Mouse (Mus musculus) olfactory bulb, adult 2 months (tissue): ENCODE measurements at regions not wholly inside any gene's neighbourhood (a gene's known extent, or its start where the extent isn't known, plus 50 kb on each side); places are given as distances from the start of the nearest gene placed in this dataset.

Source experiments
- H3K27ac ChIP-seq: fragments of 200-500 bp; 2 replicates; pipeline ENCODE4 v1.5.1; 2012; ENCODE audit warnings: low read depth, low read length; ENCODE audit not compliant: insufficient read depth
- H3K4me1 ChIP-seq: fragments of 200-500 bp; 2 replicates; pipeline ENCODE4 v1.6.1; 2012; ENCODE audit warnings: low read length; ENCODE audit not compliant: control insufficient read depth, insufficient read depth
- H3K4me3 ChIP-seq: fragments of 200-500 bp; 2 replicates; pipeline ENCODE4 v1.5.1; 2012; ENCODE audit warnings: mild to moderate bottlenecking, low read depth, low read length, moderate library complexity; ENCODE audit not compliant: insufficient read depth
- CTCF ChIP-seq: fragments of 200-500 bp; IDR thresholded peaks from 2 replicates; pipeline ENCODE4 v1.5.1; 2012; ENCODE audit warnings: low read depth, mild to moderate bottlenecking, low read length, moderate library complexity; ENCODE audit not compliant: insufficient read depth
- POLR2A ChIP-seq: fragments of 200-500 bp; IDR thresholded peaks from 2 replicates; pipeline ENCODE4 v1.6.1; 2012; ENCODE audit warnings: mild to moderate bottlenecking, low read depth, low read length, moderate library complexity; ENCODE audit not compliant: insufficient read depth
- WGBS: fragments of 180-500 bp; shearing (Covaris S2); methylation state at CpG from one replicate; pipeline ENCODE4 v1.1.7; 2018; 5-methylcytosine and 5-hydroxymethylcytosine counted together

GRCm38 (mm10) chr3:149164804-149165203, 174.4 kb upstream of the Adgrl2 start:
- Histone ChIP-seq H3K4me1 (no peaks in the 10 kb centered on the region), H3K4me3 (no peak overlapping the region), H3K27ac (no peak overlapping the region)
- WGBS, result 90% methylated on average over 4 of the region's 4 CpGs
- TF ChIP-seq CTCF, result no peak
- TF ChIP-seq POLR2A, result no peak

GRCm38 (mm10) chr3:149163591-149163990, 173.2 kb upstream of the Adgrl2 start:
- TF ChIP-seq CTCF (no peak), POLR2A (no peak)
- WGBS, result 95% methylated on average over 6 of the region's 6 CpGs
- Histone ChIP-seq H3K27ac (no peak overlapping the region), H3K4me3 (no peak overlapping the region), H3K4me1 (no peaks in the 10 kb centered on the region)

DNA sequence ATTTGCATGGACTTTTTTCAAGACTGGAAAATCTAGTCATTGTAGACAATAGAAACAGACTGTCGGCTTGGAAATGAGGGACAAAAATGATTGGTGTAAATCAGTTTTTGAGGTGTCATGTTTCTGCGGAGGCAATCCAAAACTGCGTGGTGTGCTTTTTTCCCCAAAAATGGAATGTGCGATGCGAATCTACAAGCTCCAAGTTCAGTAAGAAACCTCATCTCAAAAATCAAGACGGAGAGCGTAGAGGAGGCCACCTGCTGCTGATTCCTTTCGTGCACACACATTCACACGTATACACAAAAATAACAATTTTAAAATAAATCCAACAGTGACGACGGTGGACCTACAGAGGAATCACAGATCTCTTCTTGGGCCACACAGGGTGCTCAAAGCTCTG, 170.5 kb upstream of the Adgrl2 start:
- 92% methylated on average over 11 of the region's 11 CpGs for WGBS
- H3K27ac ChIP-seq, result no peak overlapping the region
- TF ChIP-seq POLR2A (no peak), CTCF (no peak)
- no peaks in the 10 kb centered on the region for H3K4me1 ChIP-seq
- no peak overlapping the region for H3K4me3 ChIP-seq

GRCm38 (mm10) chr3:149157381-149157780, 167.0 kb upstream of the Adgrl2 start:
- Histone ChIP-seq H3K27ac (no peak overlapping the region), H3K4me3 (no peak overlapping the region), H3K4me1 (no peaks in the 10 kb centered on the region)
- no peak for TF ChIP-seq CTCF
- no peak for TF ChIP-seq POLR2A
- 86% methylated on average over 8 of the region's 8 CpGs for WGBS

GRCm38 (mm10) chr3:149152312-149152711, 162.0 kb upstream of the Adgrl2 start:
- H3K4me3 ChIP-seq, result no peak overlapping the region
- 82% methylated on average over 4 of the region's 4 CpGs for WGBS
- TF ChIP-seq POLR2A, result no peak
- no peak for TF ChIP-seq CTCF

GRCm38 (mm10) chr3:149150796-149151195, 160.4 kb upstream of the Adgrl2 start:
- no peak overlapping the region for H3K27ac ChIP-seq
- no peak for TF ChIP-seq POLR2A
- TF ChIP-seq CTCF, result no peak
- no peaks in the 10 kb centered on the region for H3K4me1 ChIP-seq
- H3K4me3 ChIP-seq, result no peak overlapping the region
- over 99% methylated on average over 3 of the region's 3 CpGs for WGBS

More at GRCm38 (mm10) chr3:149152312-149152711, 162.0 kb upstream of the Adgrl2 start:
- H3K27ac ChIP-seq, result no peak overlapping the region
- H3K4me1 ChIP-seq, result no peaks in the 10 kb centered on the region

DNA sequence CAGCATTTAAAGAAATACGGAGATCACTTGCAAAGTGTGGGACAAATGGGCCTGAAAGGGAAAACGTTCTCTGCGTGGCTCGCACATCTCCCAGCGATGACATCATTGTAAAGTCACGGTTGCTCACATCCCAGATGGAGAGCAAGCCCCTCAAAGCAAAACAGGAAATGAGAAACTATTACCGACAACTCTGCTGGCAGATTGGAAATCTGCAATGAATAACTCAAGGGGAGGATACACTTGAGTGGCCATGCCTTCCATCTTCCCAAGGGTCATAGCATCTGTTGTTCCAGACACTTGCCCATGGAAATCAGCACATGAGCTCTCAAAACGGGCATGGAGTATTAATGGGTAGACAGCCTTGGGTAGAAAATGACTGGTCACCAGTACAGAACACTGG, 158.3 kb upstream of the Adgrl2 start:
- H3K27ac ChIP-seq, result no peak overlapping the region
- 90% methylated on average over 8 of the region's 8 CpGs for WGBS
- no peak overlapping the region for H3K4me3 ChIP-seq
- no peaks in the 10 kb centered on the region for H3K4me1 ChIP-seq
- TF ChIP-seq POLR2A, result no peak
- no peak for TF ChIP-seq CTCF

DNA sequence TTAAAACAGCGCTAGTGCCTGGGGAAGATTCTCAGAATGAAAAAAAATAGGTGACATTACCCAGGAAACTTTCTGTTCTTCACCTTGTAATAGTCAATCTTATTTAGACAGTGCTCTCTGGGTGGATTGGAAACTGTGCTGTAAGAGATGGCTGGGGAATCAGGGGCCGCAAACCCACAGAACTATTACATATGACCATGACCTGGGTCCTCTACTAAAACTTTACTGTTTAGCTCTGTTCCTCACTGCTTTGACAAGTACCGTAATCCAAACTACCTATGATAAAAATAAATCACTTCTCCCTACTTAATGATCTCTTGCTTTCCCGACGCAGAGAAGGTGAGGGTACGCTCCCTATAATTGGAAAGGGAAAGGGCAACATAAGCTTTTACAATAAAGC, 157.6 kb upstream of the Adgrl2 start:
- WGBS, result 98% methylated on average over 6 of the region's 6 CpGs
- Histone ChIP-seq H3K27ac (no peak overlapping the region), H3K4me3 (no peak overlapping the region), H3K4me1 (no peaks in the 10 kb centered on the region)
- TF ChIP-seq POLR2A, result no peak
- no peak for TF ChIP-seq CTCF

DNA sequence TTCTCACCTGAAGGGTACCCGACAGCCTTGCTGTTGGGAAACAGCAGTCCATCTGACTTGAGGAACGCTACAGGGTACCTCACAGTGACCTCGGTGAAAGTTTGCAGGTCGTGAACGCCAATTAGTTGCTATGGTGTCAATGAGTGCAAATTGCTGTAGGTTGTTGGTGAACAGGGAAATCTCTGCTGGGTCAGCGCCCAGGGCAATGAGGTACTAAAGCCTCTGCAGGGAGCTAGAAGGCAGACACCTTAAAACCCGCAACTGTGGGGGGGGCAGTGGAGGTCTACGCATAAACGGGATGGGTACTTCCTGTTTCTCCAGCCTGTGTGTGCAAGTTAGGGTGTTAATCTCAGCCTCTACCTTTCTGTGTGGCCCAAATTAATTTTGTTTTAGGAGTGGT, 156.3 kb upstream of the Adgrl2 start:
- H3K27ac ChIP-seq, result no peak overlapping the region
- no peak overlapping the region for H3K4me3 ChIP-seq
- no peaks in the 10 kb centered on the region for H3K4me1 ChIP-seq
- no peak for TF ChIP-seq CTCF
- no peak for TF ChIP-seq POLR2A
- WGBS, result 78% methylated on average over 9 of the region's 9 CpGs

- Histone ChIP-seq H3K4me1 (no peaks in the 10 kb centered on the region), H3K27ac (no peak overlapping the region), H3K4me3 (no peak overlapping the region)
- 93% methylated on average over 3 of the region's 3 CpGs for WGBS
- TF ChIP-seq POLR2A (no peak), CTCF (no peak)
These were observed 150.1 kb upstream of the Adgrl2 start for GRCm38 (mm10) chr3:149140461-149140860.
